ENCODE assay signal across 21 mouse cellular contexts in genomic region chr7:68136056-68136455, GRCm38 (mm10).
DNase-seq lines count a peak whose midpoint lies in the region; ATAC-seq and TF ChIP-seq lines count a peak whose summit lies in the region.
"Had no signal": no experiment of that assay in that cellular context is flagged by ENCODE, and none has a peak within 500 bp of the region (broad histone marks: within the 10 kb centered on the region; RNA-seq: fewer than 3 reads in every experiment).

No protein-coding gene starts in this region.

- no peak overlapping the region for H3K4me2 ChIP-seq in heart, postnatal 0 days (ENCODE audit: low read depth, low read length)
- no peak overlapping the region for H3K4me2 ChIP-seq in liver, postnatal 0 days (ENCODE audit: low read depth, low read length)
- no peak overlapping the region for H3K4me2 ChIP-seq in liver, embryonic 12.5 days
- H3K4me2 ChIP-seq: embryonic facial prominence, embryonic 13.5 days; heart, embryonic 11.5 days; hindbrain, embryonic 14.5 days; liver, embryonic 11.5 days; lung, embryonic 15.5 days; neural tube, embryonic 12.5 days had no signal

- TF ChIP-seq POLR2A in brain, embryonic 14.5 days (IDR thresholded peaks at IDR 0.05; ENCODE audit: borderline replicate concordance, extremely low read depth, insufficient read depth, insufficient read length, poor library complexity, severe bottlenecking), result no peak

- H3K9me3 ChIP-seq in heart, postnatal 0 days (replicated peaks; ENCODE audit: control insufficient read depth, low read length), result no peaks in the 10 kb centered on the region
- no peaks in the 10 kb centered on the region for H3K9me3 ChIP-seq in liver, postnatal 0 days (ENCODE audit: low read length)
- H3K9me3 ChIP-seq in liver, embryonic 12.5 days (replicated peaks), result no peaks in the 10 kb centered on the region
- H3K9me3 ChIP-seq: embryonic facial prominence, embryonic 13.5 days; lung, embryonic 15.5 days; neural tube, embryonic 12.5 days had no signal

- H3K4me1 ChIP-seq in heart, postnatal 0 days (ENCODE audit: control insufficient read depth, insufficient read depth), result peaks cover 41% of the 10 kb centered on the region
- peaks cover 7% of the 10 kb centered on the region for H3K4me1 ChIP-seq in liver, postnatal 0 days (ENCODE audit: insufficient read depth)
- peaks cover 25% of the 10 kb centered on the region for H3K4me1 ChIP-seq in liver, embryonic 12.5 days

- no peak overlapping the region for H3K4me3 ChIP-seq in heart, postnatal 0 days (ENCODE audit: low read depth, low read length)
- no peak overlapping the region for H3K4me3 ChIP-seq in liver, postnatal 0 days (ENCODE audit: low read depth, low read length)
- H3K4me3 ChIP-seq in liver, embryonic 12.5 days, result no peak overlapping the region
- H3K4me3 ChIP-seq: embryonic facial prominence, embryonic 13.5 days; gastrocnemius, adult 2 months; lung, embryonic 15.5 days; neural tube, embryonic 12.5 days had no signal

- no peaks in the 10 kb centered on the region for H3K27me3 ChIP-seq in heart, postnatal 0 days (ENCODE audit: control insufficient read depth, insufficient read depth, low read length)
- H3K27me3 ChIP-seq in liver, postnatal 0 days (ENCODE audit: insufficient read depth, low read length), result peaks cover 18% of the 10 kb centered on the region
- no peaks in the 10 kb centered on the region for H3K27me3 ChIP-seq in liver, embryonic 12.5 days (replicated peaks)
- H3K27me3 ChIP-seq: embryonic facial prominence, embryonic 13.5 days; lung, embryonic 15.5 days; neural tube, embryonic 12.5 days had no signal

- no peak for ATAC-seq in heart, postnatal 0 days (ENCODE audit: insufficient read depth, low read depth)
- ATAC-seq in liver, postnatal 0 days, result no peak
- ATAC-seq in liver, embryonic 12.5 days, result no peak
- ATAC-seq: intestine, embryonic 16.5 days had no signal

- no peak overlapping the region for H3K27ac ChIP-seq in heart, postnatal 0 days (ENCODE audit: low read depth)
- no peak overlapping the region for H3K27ac ChIP-seq in liver, postnatal 0 days (ENCODE audit: low read depth)
- no peak overlapping the region for H3K27ac ChIP-seq in liver, embryonic 12.5 days
- H3K27ac ChIP-seq: embryonic facial prominence, embryonic 13.5 days; hindbrain, embryonic 14.5 days; lung, embryonic 15.5 days; neural tube, embryonic 12.5 days had no signal

- 76% methylated on average over 10 of the region's 10 CpGs for WGBS in heart, postnatal 0 days
- WGBS in liver, postnatal 0 days (ENCODE audit: insufficient replicate concordance), result 82% methylated on average over 10 of the region's 10 CpGs
- 79% methylated on average over 10 of the region's 10 CpGs for WGBS in liver, embryonic 12.5 days (ENCODE audit: insufficient replicate concordance)

- no peak for DNase-seq in heart, postnatal 0 days (ENCODE audit: low spot score)
- no peak for DNase-seq in heart, postnatal 4 days
- DNase-seq in liver, postnatal 0 days, result no peak
- DNase-seq in retina, postnatal 1 day, result peak; percentile 48
- DNase-seq in retina, embryonic 14.5 days (ENCODE audit: low spot score), result no peak
- DNase-seq in brain, embryonic 14.5 days (ENCODE audit: low read depth), result no peak
- DNase-seq in adrenal gland, adult 2 months, result no peak
- DNase-seq: adrenal gland, adult 8-10 months; cerebellum, postnatal 14 days; gastrocnemius, adult 2 months; heart, postnatal 14 days; kidney, postnatal 10 days; left cerebral cortex, postnatal 4 days had no signal

- no peak for TF ChIP-seq EP300 in heart, postnatal 0 days (IDR thresholded peaks at IDR 0.05; ENCODE audit: low read depth)
- no peak for TF ChIP-seq EP300 in liver, postnatal 0 days (IDR thresholded peaks at IDR 0.05; ENCODE audit: low read depth)

- H3K9ac ChIP-seq in heart, postnatal 0 days (replicated peaks; ENCODE audit: low read depth, low read length), result no peak overlapping the region
- H3K9ac ChIP-seq in liver, postnatal 0 days (replicated peaks), result no peak overlapping the region
- no peak overlapping the region for H3K9ac ChIP-seq in liver, embryonic 12.5 days
- H3K9ac ChIP-seq: embryonic facial prominence, embryonic 13.5 days; hindbrain, embryonic 14.5 days; lung, embryonic 15.5 days; neural tube, embryonic 12.5 days had no signal

- no peaks in the 10 kb centered on the region for H3K36me3 ChIP-seq in heart, postnatal 0 days (replicated peaks; ENCODE audit: control insufficient read depth, insufficient read depth, low read length)
- H3K36me3 ChIP-seq in liver, postnatal 0 days (replicated peaks; ENCODE audit: insufficient read depth, low read length), result no peaks in the 10 kb centered on the region
- H3K36me3 ChIP-seq in liver, embryonic 12.5 days, result no peaks in the 10 kb centered on the region
- H3K36me3 ChIP-seq: lung, embryonic 15.5 days; neural tube, embryonic 12.5 days had no signal

- peak; percentile 23 for TF ChIP-seq CTCF in heart, postnatal 0 days (IDR thresholded peaks at IDR 0.05; ENCODE audit: low read depth)
- peak; percentile 39 for TF ChIP-seq CTCF in liver, postnatal 0 days (IDR thresholded peaks at IDR 0.05; ENCODE audit: low read depth)
- TF ChIP-seq CTCF in brain, embryonic 14.5 days (IDR thresholded peaks at IDR 0.05; ENCODE audit: borderline replicate concordance, extremely low read depth, insufficient read depth, insufficient read length), result 0 out of 2 replicates have a peak, but pooled peaks have one; percentile 3
